Mouse (Mus musculus) midbrain, embryonic 12.5 days (tissue): ENCODE data around the gene Thsd4. TPM values are rescaled to one million over a fixed set of nuclear protein-coding genes. Genes with fewer than 3 reads are reported as not detected.

Source experiments
- ATAC-seq: fragments of 200-750 bp; cut with Nextera tagmentation; 2 replicates; pipeline ENCODE4 v1.8.0; 2017; ENCODE audit warnings: low read depth, moderate TSS enrichment, moderate library complexity; ENCODE audit not compliant: low FRiP score
- H3K27ac ChIP-seq: fragments of 300-500 bp; sonication (generic); replicated peaks from 2 replicates; pipeline ENCODE4 v1.5.1; 2016; ENCODE audit warnings: mild to moderate bottlenecking
- H3K27me3 ChIP-seq: fragments of 300-500 bp; sonication (generic); 2 replicates; pipeline ENCODE4 v1.6.1; 2016; ENCODE audit warnings: mild to moderate bottlenecking
- H3K36me3 ChIP-seq: fragments of 300-500 bp; sonication (generic); 2 replicates; pipeline ENCODE4 v1.6.1; 2016
- H3K4me1 ChIP-seq: fragments of 300-500 bp; sonication (generic); 2 replicates; pipeline ENCODE4 v1.6.1; 2016
- H3K4me2 ChIP-seq: fragments of 300-500 bp; sonication (generic); replicated peaks from 2 replicates; pipeline ENCODE4 v1.6.1; 2016; ENCODE audit warnings: mild to moderate bottlenecking, moderate library complexity
- H3K4me3 ChIP-seq: fragments of 300-500 bp; sonication (generic); 2 replicates; pipeline ENCODE4 v1.5.1; 2016; ENCODE audit warnings: mild to moderate bottlenecking
- H3K9ac ChIP-seq: fragments of 300-500 bp; sonication (generic); replicated peaks from 2 replicates; pipeline ENCODE4 v1.6.1; 2016; ENCODE audit warnings: mild to moderate bottlenecking, moderate library complexity
- H3K9me3 ChIP-seq: fragments of 300-500 bp; sonication (generic); 2 replicates; pipeline ENCODE4 v1.6.1; 2016; ENCODE audit warnings: mild to moderate bottlenecking
- WGBS: fragments of 180-500 bp; shearing (Covaris S2); methylation state at CpG from one replicate; pipeline ENCODE4 v1.1.7; 2016; 5-methylcytosine and 5-hydroxymethylcytosine counted together
- polyA plus RNA-seq: library from polyadenylated mRNA; unstranded; fragments of >200 nt; fragmentation: Nextera tagmentation; extraction: Ambion mirVana; gene quantifications from 2 replicates; pipeline ENCODE4 v1.2.1, GENCODE M21; 2016

Gene Thsd4
- polyA plus RNA-seq, 1 experiment from 2014 or later: 12.8 TPM

DNA sequence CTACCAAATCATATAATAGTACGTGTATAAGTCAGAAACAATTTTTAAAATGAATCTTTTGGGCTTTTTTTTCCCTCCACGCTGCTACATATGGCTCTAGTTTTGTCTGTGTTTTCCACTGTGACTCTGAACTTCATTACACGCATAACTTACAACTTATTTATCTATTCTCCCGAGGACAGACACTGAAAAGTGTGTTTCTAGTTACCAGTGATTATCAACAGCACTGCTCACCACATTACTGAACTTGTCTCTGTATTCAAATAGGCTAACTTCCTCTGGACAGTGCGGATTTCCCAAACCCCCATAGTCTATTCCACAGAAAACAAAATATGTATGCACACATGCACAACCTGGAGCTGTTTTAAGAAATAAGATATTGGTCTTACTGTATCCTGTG, 411.6 kb downstream of the Thsd4 start:
- H3K27ac ChIP-seq: no peak overlapping the region
- H3K9me3 ChIP-seq: no peaks in the 10 kb centered on the region
- H3K4me2 ChIP-seq: no peak overlapping the region
- no peak for ATAC-seq
- H3K36me3 ChIP-seq: no peaks in the 10 kb centered on the region
- no peaks in the 10 kb centered on the region for H3K27me3 ChIP-seq
- H3K9ac ChIP-seq: no peak overlapping the region
- no peak overlapping the region for H3K4me3 ChIP-seq
- 81% methylated on average over 5 of the region's 5 CpGs for WGBS
- no peaks in the 10 kb centered on the region for H3K4me1 ChIP-seq

DNA sequence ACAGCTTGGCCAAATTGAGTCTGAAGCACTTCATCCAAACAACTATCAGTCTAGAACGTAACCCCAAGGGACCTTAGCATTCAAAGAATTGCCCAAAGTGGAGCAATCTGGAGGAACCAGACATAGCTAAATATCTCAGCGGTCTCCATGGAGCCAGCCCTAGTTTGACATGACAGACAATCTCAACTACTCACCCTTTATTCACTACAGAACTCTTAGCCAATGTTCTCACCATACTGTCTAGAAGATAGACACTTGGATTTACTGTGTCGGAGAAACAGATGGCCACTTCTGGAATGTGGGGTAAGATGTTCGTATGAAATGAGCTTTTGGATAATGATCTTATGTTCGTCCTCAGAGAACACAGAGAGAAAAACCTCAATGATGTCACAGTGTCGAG, 415.2 kb downstream of the Thsd4 start:
- no peak for ATAC-seq
- H3K4me2 ChIP-seq: no peak overlapping the region
- no peaks in the 10 kb centered on the region for H3K9me3 ChIP-seq
- H3K4me1 ChIP-seq: no peaks in the 10 kb centered on the region
- H3K9ac ChIP-seq: no peak overlapping the region
- no peaks in the 10 kb centered on the region for H3K36me3 ChIP-seq
- no peak overlapping the region for H3K4me3 ChIP-seq
- no peaks in the 10 kb centered on the region for H3K27me3 ChIP-seq
- no peak overlapping the region for H3K27ac ChIP-seq
- 88% methylated on average over 6 of the region's 6 CpGs for WGBS

DNA sequence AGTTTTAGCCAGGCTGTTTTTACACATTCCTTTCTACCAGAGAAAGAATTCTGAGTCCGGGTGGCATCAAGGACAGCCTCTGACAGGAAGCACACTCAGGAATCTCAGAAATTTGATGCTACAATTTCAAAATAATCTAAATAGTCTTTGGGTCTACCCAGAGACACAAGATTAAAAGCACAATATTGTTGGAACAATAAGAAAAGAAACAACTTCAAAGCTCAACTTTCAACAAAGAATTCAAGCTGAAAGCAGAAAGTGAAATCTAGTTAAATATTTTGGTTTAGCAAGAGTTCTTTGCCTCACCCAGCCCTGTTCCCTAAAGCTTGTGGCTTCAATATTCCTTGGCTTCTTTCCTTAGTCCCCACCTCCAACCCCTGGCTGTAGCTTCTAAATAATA, 415.7 kb downstream of the Thsd4 start:
- Histone ChIP-seq H3K4me3 (no peak overlapping the region), H3K9me3 (no peaks in the 10 kb centered on the region), H3K27ac (no peak overlapping the region), H3K27me3 (no peaks in the 10 kb centered on the region), H3K4me1 (no peaks in the 10 kb centered on the region), H3K36me3 (no peaks in the 10 kb centered on the region), H3K4me2 (no peak overlapping the region), H3K9ac (no peak overlapping the region)
- WGBS: 73% methylated on average over 1 of the region's 1 CpGs
- no peak for ATAC-seq

DNA sequence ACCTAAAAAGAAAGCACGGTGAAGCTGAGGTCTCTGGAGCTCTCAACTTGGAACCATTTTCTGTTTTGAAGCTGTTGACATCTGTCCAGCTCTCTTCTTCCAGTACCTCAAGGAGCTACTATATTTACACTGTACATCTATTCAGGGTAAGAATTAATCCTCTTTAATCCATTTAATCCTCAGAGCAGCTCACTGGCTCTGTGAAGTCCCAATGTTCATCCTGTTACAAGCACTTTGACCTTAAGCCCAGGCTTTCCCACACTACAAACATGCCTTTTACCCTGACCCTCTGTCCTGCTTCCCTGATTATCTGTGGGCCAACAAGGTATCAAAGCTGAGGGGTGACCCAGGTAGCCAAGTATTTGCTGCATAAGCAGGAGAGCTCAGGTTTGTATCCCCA, 427.6 kb downstream of the Thsd4 start:
- Histone ChIP-seq H3K27ac (no peak overlapping the region), H3K36me3 (no peaks in the 10 kb centered on the region), H3K9me3 (no peaks in the 10 kb centered on the region), H3K4me2 (no peak overlapping the region), H3K9ac (no peak overlapping the region), H3K4me1 (0 out of 2 replicates have a peak, but pooled peaks cover 4% of the 10 kb centered on the region), H3K4me3 (no peak overlapping the region), H3K27me3 (no peaks in the 10 kb centered on the region)
- ATAC-seq: no peak
- WGBS: 45% methylated on average over 1 of the region's 1 CpGs

DNA sequence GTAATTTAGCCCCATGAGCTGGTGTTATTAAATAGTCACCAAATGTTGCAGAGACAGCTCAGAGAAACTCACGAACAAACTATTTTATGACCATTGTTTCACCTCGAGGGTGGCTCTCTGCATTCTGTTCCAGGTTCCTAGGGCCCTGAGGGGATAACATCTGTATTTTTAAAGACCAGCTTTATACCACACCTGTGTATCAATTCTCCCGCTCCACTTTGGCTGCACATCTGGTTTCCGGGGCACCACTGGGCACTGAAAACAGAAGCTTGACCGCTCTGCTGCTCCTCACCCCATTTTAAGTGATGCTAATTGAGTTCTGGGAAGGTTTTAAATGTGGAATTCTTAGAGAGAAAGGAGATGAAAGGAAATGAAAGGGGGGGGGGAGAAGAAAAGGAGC, 429.4 kb downstream of the Thsd4 start:
- Histone ChIP-seq H3K4me1 (0 out of 2 replicates have a peak, but pooled peaks cover 4% of the 10 kb centered on the region), H3K36me3 (no peaks in the 10 kb centered on the region), H3K4me3 (no peak overlapping the region), H3K27ac (no peak overlapping the region), H3K27me3 (no peaks in the 10 kb centered on the region), H3K4me2 (no peak overlapping the region), H3K9ac (no peak overlapping the region), H3K9me3 (no peaks in the 10 kb centered on the region)
- WGBS: 54% methylated on average over 5 of the region's 5 CpGs
- no peak for ATAC-seq

DNA sequence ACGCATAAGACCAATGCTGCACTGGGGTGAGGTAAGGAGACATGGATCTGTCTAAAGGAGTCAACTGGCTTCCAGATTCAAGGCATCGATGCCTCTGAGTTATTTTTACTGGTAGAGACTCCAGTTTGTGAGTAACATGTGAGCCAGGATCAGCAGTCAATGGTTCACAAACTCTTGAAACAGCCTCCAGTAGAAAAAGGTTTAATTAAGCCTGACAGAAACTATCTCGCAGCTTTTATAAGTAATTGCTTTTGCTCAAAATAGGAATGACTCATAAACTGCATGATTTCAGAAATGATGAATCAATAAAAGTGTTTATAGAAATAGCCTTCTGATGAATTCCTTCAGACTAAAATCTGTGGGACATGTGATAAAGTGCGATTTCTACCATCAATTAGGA, 432.4 kb downstream of the Thsd4 start:
- Histone ChIP-seq H3K4me1 (0 out of 2 replicates have a peak, but pooled peaks cover 4% of the 10 kb centered on the region), H3K4me2 (no peak overlapping the region), H3K36me3 (no peaks in the 10 kb centered on the region), H3K4me3 (no peak overlapping the region), H3K27me3 (no peaks in the 10 kb centered on the region), H3K27ac (no peak overlapping the region), H3K9ac (no peak overlapping the region), H3K9me3 (no peaks in the 10 kb centered on the region)
- 96% methylated on average over 4 of the region's 4 CpGs for WGBS
- no peak for ATAC-seq

DNA sequence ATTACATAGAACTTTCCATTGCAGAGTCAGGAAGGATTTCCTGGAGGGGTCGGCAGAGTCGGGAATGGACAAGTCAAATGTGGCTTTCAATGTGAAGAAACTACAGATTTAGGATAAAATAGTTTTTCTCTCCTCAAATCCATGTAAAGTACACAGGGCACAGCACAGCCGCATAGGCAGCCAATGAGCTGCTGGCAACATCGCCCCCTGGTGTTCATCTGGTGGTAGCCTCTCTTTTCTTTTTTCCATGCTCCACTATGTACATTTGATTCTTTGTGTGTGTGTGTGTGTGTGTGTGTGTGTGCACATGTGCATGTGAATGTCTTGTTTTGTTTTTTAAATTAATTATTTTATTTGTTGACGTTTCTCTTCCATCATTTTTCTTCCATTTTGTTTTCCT, 433.7 kb downstream of the Thsd4 start:
- ATAC-seq: no peak
- Histone ChIP-seq H3K9ac (no peak overlapping the region), H3K27me3 (no peaks in the 10 kb centered on the region), H3K9me3 (no peaks in the 10 kb centered on the region), H3K27ac (no peak overlapping the region), H3K4me1 (peaks cover 2% of the 10 kb centered on the region; the same call in 1 of the 2 replicates), H3K4me2 (no peak overlapping the region), H3K36me3 (no peaks in the 10 kb centered on the region), H3K4me3 (no peak overlapping the region)
- 53% methylated on average over 5 of the region's 5 CpGs for WGBS

DNA sequence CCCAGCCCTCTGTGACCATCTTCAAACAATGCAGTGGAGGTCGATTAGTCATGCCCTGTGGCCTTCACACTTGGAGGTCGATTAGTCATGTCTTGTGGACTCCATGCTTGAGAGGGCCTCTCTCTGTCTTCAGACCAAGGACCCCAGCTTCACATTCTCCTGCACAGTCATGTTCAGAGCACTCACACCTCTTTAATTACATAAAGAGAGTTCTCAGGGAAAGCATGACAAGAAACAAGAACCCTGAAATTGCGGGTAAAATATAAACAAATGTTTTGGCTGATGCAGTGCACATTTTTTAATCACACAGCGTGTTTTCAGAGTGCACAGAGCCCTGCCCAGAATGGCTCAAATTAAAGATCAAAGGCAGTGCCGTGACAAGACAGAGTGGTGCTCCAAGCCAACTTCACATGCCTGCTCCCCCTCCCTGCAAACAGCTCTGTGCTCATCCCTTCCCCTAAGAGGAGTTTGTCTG, 439.7 kb downstream of the Thsd4 start:
- H3K4me1 ChIP-seq: peaks cover 12% of the 10 kb centered on the region
- no peaks in the 10 kb centered on the region for H3K36me3 ChIP-seq
- no peak overlapping the region for H3K4me3 ChIP-seq
- no peaks in the 10 kb centered on the region for H3K27me3 ChIP-seq
- WGBS: 30% methylated on average over 5 of the region's 5 CpGs
- H3K4me2 ChIP-seq: peak overlapping the region; percentile 19; the same call in 1 of the 2 replicates
- ATAC-seq: no peak; the same call in 1 of the 2 replicates
- H3K27ac ChIP-seq: peak overlapping the region; percentile 61
- no peaks in the 10 kb centered on the region for H3K9me3 ChIP-seq
- no peak overlapping the region for H3K9ac ChIP-seq

DNA sequence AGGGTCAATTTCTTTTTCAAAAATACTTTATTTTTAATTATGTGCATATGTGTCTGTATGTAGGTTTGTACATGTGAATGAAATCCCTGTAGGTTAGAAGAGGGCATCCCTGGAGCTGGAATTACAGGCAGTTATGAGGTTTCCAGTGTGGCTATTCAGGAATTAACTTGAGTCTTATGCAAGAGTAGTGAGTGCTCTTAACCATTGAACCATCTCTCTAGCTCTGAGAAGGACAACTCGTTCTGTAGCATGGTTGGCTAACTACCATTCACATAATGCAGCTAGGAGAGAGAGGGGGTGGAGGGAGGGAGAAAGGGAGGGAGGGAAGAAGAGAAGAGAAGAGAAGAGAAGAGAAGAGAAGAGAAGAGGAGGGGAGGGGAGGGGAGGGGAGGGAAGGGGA, 444.1 kb downstream of the Thsd4 start:
- Histone ChIP-seq H3K4me3 (no peak overlapping the region), H3K4me1 (peaks cover 19% of the 10 kb centered on the region), H3K9me3 (no peaks in the 10 kb centered on the region), H3K36me3 (no peaks in the 10 kb centered on the region), H3K27ac (no peak overlapping the region), H3K27me3 (no peaks in the 10 kb centered on the region), H3K4me2 (no peak overlapping the region), H3K9ac (no peak overlapping the region)
- no peak for ATAC-seq
- 50% methylated on average over 1 of the region's 1 CpGs for WGBS

DNA sequence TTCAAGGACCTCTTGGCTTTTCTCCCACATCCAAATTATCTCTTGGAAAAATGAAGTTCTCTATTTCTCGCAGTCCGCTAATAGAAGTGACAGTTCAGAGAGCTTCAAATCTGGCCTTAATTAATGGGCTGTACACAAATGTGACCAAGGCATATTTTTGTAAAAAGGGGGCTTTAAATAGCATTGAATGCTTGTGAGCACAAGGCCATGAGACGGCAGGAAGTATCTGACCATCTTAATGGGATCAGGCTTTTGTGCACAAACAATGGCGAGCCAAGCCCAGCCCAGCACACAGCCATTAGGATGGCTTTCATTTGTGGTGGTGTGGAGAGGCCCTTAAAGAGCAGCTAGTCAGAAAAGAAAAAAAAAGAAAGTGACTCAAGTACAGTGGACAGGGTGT, 445.4 kb downstream of the Thsd4 start:
- Histone ChIP-seq H3K36me3 (no peaks in the 10 kb centered on the region), H3K9me3 (no peaks in the 10 kb centered on the region), H3K4me1 (peaks cover 17% of the 10 kb centered on the region), H3K27ac (no peak overlapping the region), H3K9ac (no peak overlapping the region), H3K4me3 (no peak overlapping the region), H3K4me2 (no peak overlapping the region), H3K27me3 (no peaks in the 10 kb centered on the region)
- ATAC-seq: no peak
- 34% methylated on average over 4 of the region's 4 CpGs for WGBS

DNA sequence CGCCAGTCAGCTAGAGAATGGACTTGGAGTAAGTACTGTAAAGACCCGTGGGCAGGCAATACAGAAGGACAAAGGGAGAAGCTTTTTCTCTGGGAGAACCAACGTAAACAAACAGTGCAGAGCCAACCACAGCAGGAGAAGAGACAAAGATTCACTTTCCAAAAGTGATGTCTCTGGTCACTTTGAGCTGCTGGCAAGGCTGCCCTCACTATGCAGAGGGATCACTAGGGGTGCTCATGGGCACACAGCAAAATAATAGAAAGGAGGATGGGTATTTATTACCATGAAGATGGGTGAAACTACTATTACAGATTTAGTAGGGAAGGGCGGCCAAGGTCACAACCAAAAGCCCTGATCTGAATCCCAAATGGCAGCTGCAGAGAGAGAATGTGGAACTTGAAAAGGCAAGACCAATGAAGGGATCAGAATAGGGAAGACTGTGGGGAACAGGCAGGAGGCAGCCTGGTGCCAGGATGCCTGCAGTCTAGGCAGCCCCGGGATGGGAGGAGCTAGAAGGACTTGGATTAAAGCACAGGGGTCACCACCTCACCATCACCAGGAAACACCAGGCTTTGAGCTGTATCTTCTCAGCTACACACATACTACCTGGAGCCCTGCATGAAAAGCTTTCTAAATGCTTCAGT, 450.1 kb downstream of the Thsd4 start:
- no peak for ATAC-seq
- Histone ChIP-seq H3K27me3 (no peaks in the 10 kb centered on the region), H3K27ac (no peak overlapping the region), H3K9ac (no peak overlapping the region), H3K4me1 (peaks cover 15% of the 10 kb centered on the region), H3K4me3 (no peak overlapping the region), H3K4me2 (no peak overlapping the region), H3K9me3 (no peaks in the 10 kb centered on the region), H3K36me3 (no peaks in the 10 kb centered on the region)
- WGBS: 28% methylated on average over 5 of the region's 5 CpGs

DNA sequence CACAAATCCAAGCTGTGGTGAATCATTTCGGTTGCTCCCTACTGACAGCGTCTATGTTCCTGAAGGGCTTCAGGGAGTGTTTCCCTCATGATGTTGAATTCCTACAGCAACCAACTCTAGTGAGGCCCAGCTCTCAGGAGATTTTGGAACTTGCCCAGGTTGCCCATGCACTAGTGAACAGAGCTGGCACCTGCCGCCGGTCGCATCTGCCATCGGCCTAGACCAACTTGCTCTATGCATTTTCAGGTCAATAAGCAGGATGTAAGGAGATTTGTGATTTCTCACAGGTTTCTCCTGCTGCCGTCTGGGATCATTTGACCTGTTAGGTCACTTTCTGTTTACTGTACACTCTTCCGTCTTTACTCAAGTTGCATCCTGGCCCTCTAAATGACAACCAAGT, 454.6 kb downstream of the Thsd4 start:
- no peak for ATAC-seq
- Histone ChIP-seq H3K27me3 (no peaks in the 10 kb centered on the region), H3K4me2 (no peak overlapping the region), H3K36me3 (no peaks in the 10 kb centered on the region), H3K9me3 (no peaks in the 10 kb centered on the region), H3K9ac (no peak overlapping the region), H3K4me3 (no peak overlapping the region), H3K27ac (no peak overlapping the region), H3K4me1 (peaks cover 7% of the 10 kb centered on the region; the same call in 1 of the 2 replicates)
- WGBS: 94% methylated on average over 8 of the region's 8 CpGs

DNA sequence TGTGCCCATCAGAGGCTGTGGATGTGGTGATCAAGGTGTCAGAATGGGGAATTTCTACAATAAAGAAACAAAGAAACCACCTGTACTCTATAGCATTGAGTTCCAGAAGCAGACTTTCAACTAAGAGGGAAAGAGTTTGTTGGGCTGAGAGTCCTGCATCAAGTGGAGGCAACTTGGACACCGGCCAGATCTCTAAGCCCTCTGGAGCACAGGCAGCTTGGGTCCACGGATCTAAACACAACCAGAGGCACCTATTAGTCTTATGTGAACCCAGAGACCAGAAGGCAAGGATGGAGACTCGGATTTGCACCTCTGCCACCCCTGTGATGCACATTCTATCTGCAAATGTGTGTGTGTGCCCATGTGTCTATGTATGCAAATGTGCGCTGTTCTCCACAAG, 456.7 kb downstream of the Thsd4 start:
- no peaks in the 10 kb centered on the region for H3K36me3 ChIP-seq
- no peak overlapping the region for H3K4me2 ChIP-seq
- no peak overlapping the region for H3K9ac ChIP-seq
- no peaks in the 10 kb centered on the region for H3K9me3 ChIP-seq
- no peaks in the 10 kb centered on the region for H3K4me1 ChIP-seq
- no peaks in the 10 kb centered on the region for H3K27me3 ChIP-seq
- 91% methylated on average over 4 of the region's 4 CpGs for WGBS
- ATAC-seq: no peak
- no peak overlapping the region for H3K4me3 ChIP-seq
- H3K27ac ChIP-seq: no peak overlapping the region
